Mouse (Mus musculus): ENCODE data around the gene Aqp1. TPM values are rescaled to one million over a fixed set of nuclear protein-coding genes. Genes with fewer than 3 reads are reported as not detected.
A peak's percentile ranks its signal among the peaks of the same experiment; 100 is the strongest.

The Aqp1 gene
- polyA plus RNA-seq, 1 experiment: 1,116 TPM

- no peak overlapping the region for H3K4me3 ChIP-seq (replicated peaks; ENCODE audit: extremely low read depth, low read depth, low read length)
- no peaks in the 10 kb centered on the region for H3K4me1 ChIP-seq (ENCODE audit: control insufficient read depth, insufficient read depth, low read length)
- DNase-seq: no peak
- no peak for TF ChIP-seq CTCF (IDR thresholded peaks at IDR 0.05; ENCODE audit: insufficient read depth, low read length)
- no peak for TF ChIP-seq POLR2A (IDR thresholded peaks at IDR 0.05; ENCODE audit: borderline replicate concordance, extremely low read depth, low read depth, low read length)
These were observed 30.9 kb downstream of the Aqp1 start for GRCm38 (mm10) chr6:55367126-55367525.

DNA sequence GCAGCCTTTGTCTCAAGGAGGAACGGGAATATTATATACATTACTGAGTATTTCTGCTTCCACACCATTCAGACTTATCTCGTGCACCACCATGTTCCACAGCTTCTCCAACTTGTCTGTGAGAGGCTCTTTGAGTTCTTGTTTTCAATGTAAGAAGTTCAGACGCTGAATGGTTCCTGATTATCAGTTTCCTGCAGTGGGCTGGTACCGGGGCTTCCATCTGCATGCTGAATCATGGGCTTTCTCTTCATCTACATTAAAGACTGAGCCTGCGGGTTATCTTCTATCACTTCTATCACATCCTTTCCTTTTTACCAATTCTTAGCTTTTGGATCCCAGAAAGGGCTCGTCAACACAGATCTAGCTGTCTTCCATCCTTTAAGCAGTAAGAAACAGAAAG, 34.6 kb downstream of the Aqp1 start:
- WGBS: 78% methylated on average over 6 of the region's 6 CpGs
- Histone ChIP-seq H3K4me3 (replicated peaks; ENCODE audit: extremely low read depth, low read depth, low read length) (no peak overlapping the region), H3K4me1 (ENCODE audit: control insufficient read depth, insufficient read depth, low read length) (no peaks in the 10 kb centered on the region)
- TF ChIP-seq CTCF (IDR thresholded peaks at IDR 0.05; ENCODE audit: insufficient read depth, low read length) (no peak), POLR2A (IDR thresholded peaks at IDR 0.05; ENCODE audit: borderline replicate concordance, extremely low read depth, low read depth, low read length) (no peak)
- no peak for DNase-seq

- TF ChIP-seq POLR2A (IDR thresholded peaks at IDR 0.05; ENCODE audit: borderline replicate concordance, extremely low read depth, low read depth, low read length) (no peak), CTCF (IDR thresholded peaks at IDR 0.05; ENCODE audit: insufficient read depth, low read length) (no peak)
- Histone ChIP-seq H3K4me1 (ENCODE audit: control insufficient read depth, insufficient read depth, low read length) (no peaks in the 10 kb centered on the region), H3K4me3 (replicated peaks; ENCODE audit: extremely low read depth, low read depth, low read length) (no peak within 1 kb of the TSS)
- 81% methylated on average over 6 of the region's 6 CpGs for WGBS
- DNase-seq: no peak
These were observed 39.8 kb downstream of the Aqp1 start, which contains the start of gene Ghrhr for GRCm38 (mm10) chr6:55376076-55376475. TSS of gene Ghrhr (plus strand) at chr6:55376295.

- no peak for TF ChIP-seq POLR2A (IDR thresholded peaks at IDR 0.05; ENCODE audit: borderline replicate concordance, extremely low read depth, low read depth, low read length)
- WGBS: 58% methylated on average over 5 of the region's 5 CpGs
- no peaks in the 10 kb centered on the region for H3K4me1 ChIP-seq (ENCODE audit: control insufficient read depth, insufficient read depth, low read length)
- no peak overlapping the region for H3K4me3 ChIP-seq (replicated peaks; ENCODE audit: extremely low read depth, low read depth, low read length)
- no peak for DNase-seq
These were observed 40.3 kb downstream of the Aqp1 start for GRCm38 (mm10) chr6:55376511-55376910.

DNA sequence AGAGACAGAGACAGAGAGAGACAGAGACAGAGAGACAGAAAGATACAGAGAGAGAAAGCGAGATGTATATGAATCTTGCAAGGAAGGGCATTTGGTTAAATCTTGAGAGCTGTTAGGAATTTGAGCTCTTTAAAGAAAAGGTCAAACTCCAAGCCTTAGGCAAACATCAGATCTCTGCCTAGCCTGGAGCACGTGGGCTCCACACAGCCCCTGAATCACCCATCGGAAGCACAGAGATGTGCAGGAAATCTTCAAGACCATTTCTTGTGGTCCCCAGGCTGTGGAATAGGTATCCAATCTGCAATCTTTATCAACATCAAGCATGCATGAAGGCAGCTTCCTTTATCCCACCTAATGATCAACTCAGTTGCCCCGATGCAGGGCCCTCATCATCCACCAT, 41.2 kb downstream of the Aqp1 start:
- TF ChIP-seq CTCF (IDR thresholded peaks at IDR 0.05; ENCODE audit: insufficient read depth, low read length): no peak
- H3K4me3 ChIP-seq (replicated peaks; ENCODE audit: extremely low read depth, low read depth, low read length): no peak overlapping the region
- no peak for DNase-seq
- 63% methylated on average over 4 of the region's 4 CpGs for WGBS
- no peaks in the 10 kb centered on the region for H3K4me1 ChIP-seq (ENCODE audit: control insufficient read depth, insufficient read depth, low read length)

DNA sequence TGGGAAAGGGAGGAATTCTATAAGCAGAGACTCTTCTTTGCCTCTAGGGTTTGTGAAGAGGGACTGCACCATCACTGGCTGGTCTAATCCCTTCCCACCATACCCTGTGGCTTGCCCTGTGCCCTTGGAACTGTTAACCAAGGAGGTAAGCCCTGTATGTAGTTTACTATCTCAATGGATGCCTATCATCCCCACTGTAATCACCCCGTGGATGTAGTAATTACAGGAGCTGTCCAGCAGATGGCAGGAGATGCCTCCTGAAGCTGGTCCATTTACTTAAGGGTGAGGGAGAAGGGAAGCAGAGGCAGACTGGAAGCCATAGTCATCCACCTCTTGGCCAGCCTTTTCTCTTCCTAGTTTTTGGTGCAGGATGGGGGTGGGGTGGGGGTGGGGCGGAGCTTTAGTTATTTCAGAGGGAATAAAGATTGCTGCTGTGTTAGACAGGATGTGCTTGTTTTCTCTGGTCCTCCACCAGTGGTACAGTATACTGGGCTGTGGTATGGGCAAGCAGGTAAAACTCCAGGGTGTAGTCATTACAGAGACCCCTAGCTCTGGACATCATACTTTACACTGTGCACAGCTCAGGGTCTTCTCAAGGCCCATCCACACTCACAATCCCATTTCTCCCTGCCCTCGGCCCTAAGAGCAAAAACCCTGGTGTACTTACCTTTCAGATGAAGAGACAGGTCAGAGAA, 43.6 kb downstream of the Aqp1 start:
- 54% methylated on average over 3 of the region's 3 CpGs for WGBS
- no peak for DNase-seq
- Histone ChIP-seq H3K4me3 (replicated peaks; ENCODE audit: extremely low read depth, low read depth, low read length) (no peak overlapping the region), H3K4me1 (ENCODE audit: control insufficient read depth, insufficient read depth, low read length) (no peaks in the 10 kb centered on the region)
- peak; percentile 55 for TF ChIP-seq CTCF (IDR thresholded peaks at IDR 0.05; ENCODE audit: insufficient read depth, low read length)
- no peak for TF ChIP-seq POLR2A (IDR thresholded peaks at IDR 0.05; ENCODE audit: borderline replicate concordance, extremely low read depth, low read depth, low read length)

DNA sequence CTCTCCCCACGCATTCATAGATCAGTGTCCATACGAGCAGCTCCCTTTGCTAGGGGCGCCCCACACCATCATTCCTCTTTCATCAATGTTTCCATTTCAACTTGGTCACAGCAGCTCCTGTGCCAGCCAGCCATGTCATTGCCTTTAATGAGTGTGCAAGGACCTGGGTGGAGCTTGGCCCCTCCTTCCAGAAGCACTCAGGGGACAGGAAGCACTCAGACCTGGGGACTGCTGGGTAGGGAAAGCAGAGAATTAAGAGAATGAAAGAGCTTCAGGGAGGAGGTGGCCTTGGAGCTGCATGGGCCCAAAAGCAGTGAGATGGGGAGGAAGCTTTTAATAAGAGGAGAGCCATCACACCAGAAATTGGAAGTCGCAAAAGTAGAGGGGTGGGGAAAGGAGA, 45.7 kb downstream of the Aqp1 start:
- 82% methylated on average over 4 of the region's 4 CpGs for WGBS
- TF ChIP-seq POLR2A (IDR thresholded peaks at IDR 0.05; ENCODE audit: borderline replicate concordance, extremely low read depth, low read depth, low read length) (no peak), CTCF (IDR thresholded peaks at IDR 0.05; ENCODE audit: insufficient read depth, low read length) (no peak)
- no peak for DNase-seq
- Histone ChIP-seq H3K4me3 (replicated peaks; ENCODE audit: extremely low read depth, low read depth, low read length) (no peak overlapping the region), H3K4me1 (ENCODE audit: control insufficient read depth, insufficient read depth, low read length) (no peaks in the 10 kb centered on the region)

- peak; percentile 71 for TF ChIP-seq CTCF (IDR thresholded peaks at IDR 0.05; ENCODE audit: insufficient read depth, low read length)
- TF ChIP-seq POLR2A (IDR thresholded peaks at IDR 0.05; ENCODE audit: borderline replicate concordance, extremely low read depth, low read depth, low read length): no peak
- no peaks in the 10 kb centered on the region for H3K4me1 ChIP-seq (ENCODE audit: control insufficient read depth, insufficient read depth, low read length)
- no peak overlapping the region for H3K4me3 ChIP-seq (replicated peaks; ENCODE audit: extremely low read depth, low read depth, low read length)
- 5% methylated on average over 1 of the region's 1 CpGs for WGBS
- DNase-seq: peak; percentile 68
These were observed 47.7 kb downstream of the Aqp1 start for GRCm38 (mm10) chr6:55383897-55384296.

GRCm38 (mm10) chr6:55384356-55384951, 48.2 kb downstream of the Aqp1 start:
- WGBS: 64% methylated on average over 5 of the region's 5 CpGs
- Histone ChIP-seq H3K4me3 (replicated peaks; ENCODE audit: extremely low read depth, low read depth, low read length) (no peak overlapping the region), H3K4me1 (ENCODE audit: control insufficient read depth, insufficient read depth, low read length) (no peaks in the 10 kb centered on the region)
- DNase-seq: no peak
- TF ChIP-seq POLR2A (IDR thresholded peaks at IDR 0.05; ENCODE audit: borderline replicate concordance, extremely low read depth, low read depth, low read length) (no peak), CTCF (IDR thresholded peaks at IDR 0.05; ENCODE audit: insufficient read depth, low read length) (no peak)

DNA sequence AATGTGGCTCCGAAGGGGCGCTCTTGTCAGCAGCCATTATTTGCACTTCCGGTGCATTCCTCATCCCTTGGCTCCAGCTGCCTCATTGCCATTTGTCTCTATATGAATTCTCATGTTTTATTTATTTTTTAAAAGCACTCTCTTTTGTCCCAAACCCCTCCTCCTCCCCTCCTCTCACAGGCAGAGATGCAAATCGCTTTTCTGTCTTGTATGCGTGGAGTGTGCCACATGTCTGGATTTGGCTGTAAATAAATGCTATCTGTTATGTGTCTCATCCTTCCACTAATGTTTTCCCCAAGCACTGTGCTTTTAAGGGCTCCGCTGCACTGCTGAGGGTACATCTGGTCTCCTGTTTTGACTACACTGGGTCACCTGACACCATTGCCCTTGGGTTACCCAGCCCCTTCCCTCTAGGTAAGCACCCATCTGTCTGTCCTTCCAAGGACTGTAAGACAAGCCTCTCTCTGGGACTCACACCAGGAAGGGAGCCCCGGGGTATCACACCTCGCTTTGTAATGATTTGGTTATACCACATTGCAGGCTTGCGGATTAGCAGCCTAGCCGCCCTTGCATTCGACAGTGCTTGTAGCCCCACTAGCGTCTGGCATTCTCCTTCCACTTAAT, 52.4 kb downstream of the Aqp1 start:
- no peak for TF ChIP-seq POLR2A (IDR thresholded peaks at IDR 0.05; ENCODE audit: borderline replicate concordance, extremely low read depth, low read depth, low read length)
- TF ChIP-seq CTCF (IDR thresholded peaks at IDR 0.05; ENCODE audit: insufficient read depth, low read length): no peak
- Histone ChIP-seq H3K4me1 (ENCODE audit: control insufficient read depth, insufficient read depth, low read length) (no peaks in the 10 kb centered on the region), H3K4me3 (replicated peaks; ENCODE audit: extremely low read depth, low read depth, low read length) (no peak overlapping the region)
- 46% methylated on average over 12 of the region's 12 CpGs for WGBS
- no peak for DNase-seq

Measured in lung, adult 2 months (tissue).